Comparison of ENCODE assay signal across 9 mouse cellular contexts in genomic region chr7:28370051-28370450, GRCm38 (mm10). TPM values are rescaled to one million over a fixed set of nuclear protein-coding genes. Genes with fewer than 3 reads are reported as not detected.
DNase-seq lines count a peak whose midpoint lies in the region; ATAC-seq and TF ChIP-seq lines count a peak whose summit lies in the region.
"Had no signal": no experiment of that assay in that cellular context is flagged by ENCODE, and none has a peak within 500 bp of the region (broad histone marks: within the 10 kb centered on the region; RNA-seq: fewer than 3 reads in every experiment).

No protein-coding gene starts in this region.

- intact Hi-C loops in gastrocnemius, adult 2 months (cut with DNase I): loop anchor here (2.0 kb wide), 1 partner anchor 17 kb away; no protein-coding TSS in a partner anchor

- peaks cover 18% of the 10 kb centered on the region for H3K4me1 ChIP-seq in lung, embryonic 16.5 days (replicated peaks; ENCODE audit: control insufficient read depth, insufficient read depth, low read length)
- H3K4me1 ChIP-seq in intestine, embryonic 16.5 days (ENCODE audit: control insufficient read depth, insufficient read depth, low read length): peaks cover 28% of the 10 kb centered on the region
- peaks cover 9% of the 10 kb centered on the region; the same call in 1 of the 2 replicates for H3K4me1 ChIP-seq in neural tube, embryonic 14.5 days (ENCODE audit: control insufficient read depth, insufficient read depth, low read length)

- no peak for DNase-seq in gastrocnemius, adult 2 months
- DNase-seq in gastrocnemius, postnatal 4 days (ENCODE audit: low spot score in 2 of 2): no peak
- DNase-seq in lung, postnatal 25 days (ENCODE audit: low spot score): no peak
- DNase-seq in gastrocnemius, postnatal 10 days: no peak
- DNase-seq in cerebellum, postnatal 25 days: no peak
- DNase-seq: kidney, postnatal 4 days had no signal

- peak overlapping the region; percentile 76 for H3K4me3 ChIP-seq in gastrocnemius, adult 2 months
- peak overlapping the region; percentile 81 for H3K4me3 ChIP-seq in lung, embryonic 16.5 days (ENCODE audit: low read length)
- H3K4me3 ChIP-seq in intestine, embryonic 16.5 days (ENCODE audit: low read length): peak overlapping the region; percentile 83
- no peak overlapping the region; the same call in 1 of the 2 replicates for H3K4me3 ChIP-seq in neural tube, embryonic 14.5 days (ENCODE audit: low read depth, low read length)

- peak overlapping the region; percentile 91 for H3K4me2 ChIP-seq in lung, embryonic 16.5 days (ENCODE audit: low read depth, low read length)
- peak overlapping the region; percentile 88 for H3K4me2 ChIP-seq in intestine, embryonic 16.5 days (ENCODE audit: low read depth, low read length)
- peak overlapping the region; percentile 97 for H3K4me2 ChIP-seq in neural tube, embryonic 14.5 days (ENCODE audit: low read depth, low read length)

- H3K27me3 ChIP-seq in lung, embryonic 16.5 days (ENCODE audit: control insufficient read depth, insufficient read depth, low read depth, low read length): no peaks in the 10 kb centered on the region
- H3K27me3 ChIP-seq in intestine, embryonic 16.5 days (replicated peaks; ENCODE audit: control insufficient read depth, insufficient read depth, low read length): no peaks in the 10 kb centered on the region
- no peaks in the 10 kb centered on the region for H3K27me3 ChIP-seq in neural tube, embryonic 14.5 days (ENCODE audit: control insufficient read depth, insufficient read depth, low read length)

- H3K36me3 ChIP-seq in lung, embryonic 16.5 days (ENCODE audit: control insufficient read depth, insufficient read depth, low read length): peaks cover 32% of the 10 kb centered on the region
- peaks cover 9% of the 10 kb centered on the region for H3K36me3 ChIP-seq in intestine, embryonic 16.5 days (ENCODE audit: control insufficient read depth, insufficient read depth, low read length)
- peaks cover 7% of the 10 kb centered on the region for H3K36me3 ChIP-seq in neural tube, embryonic 14.5 days (ENCODE audit: control insufficient read depth, insufficient read depth, low read length)

- H3K9ac ChIP-seq in lung, embryonic 16.5 days (ENCODE audit: low read length): peak overlapping the region; percentile 91; the same call in 1 of the 2 replicates
- peak overlapping the region; percentile 95 for H3K9ac ChIP-seq in intestine, embryonic 16.5 days (ENCODE audit: low read depth, low read length)
- no peak overlapping the region; the same call in 1 of the 2 replicates for H3K9ac ChIP-seq in neural tube, embryonic 14.5 days (replicated peaks; ENCODE audit: low read depth, low read length)

- no peak for ATAC-seq in lung, embryonic 16.5 days (ENCODE audit: low read depth)
- ATAC-seq in intestine, embryonic 16.5 days: no peak
- ATAC-seq in neural tube, embryonic 14.5 days (ENCODE audit: low read depth): no peak

- WGBS in lung, embryonic 16.5 days: 88% methylated on average over 14 of the region's 14 CpGs
- 88% methylated on average over 14 of the region's 14 CpGs for WGBS in intestine, embryonic 16.5 days
- WGBS in neural tube, embryonic 14.5 days: 90% methylated on average over 14 of the region's 14 CpGs

- H3K27ac ChIP-seq in gastrocnemius, adult 2 months: peak overlapping the region; percentile 94; the same call in 1 of the 2 replicates
- no peak overlapping the region for H3K27ac ChIP-seq in lung, embryonic 16.5 days (ENCODE audit: low read length)
- H3K27ac ChIP-seq in intestine, embryonic 16.5 days (ENCODE audit: low read length): no peak overlapping the region
- H3K27ac ChIP-seq in neural tube, embryonic 14.5 days (ENCODE audit: low read depth, low read length): no peak overlapping the region

- no peaks in the 10 kb centered on the region for H3K9me3 ChIP-seq in lung, embryonic 16.5 days (ENCODE audit: control insufficient read depth, low read length)
- no peaks in the 10 kb centered on the region for H3K9me3 ChIP-seq in intestine, embryonic 16.5 days (ENCODE audit: control insufficient read depth, low read length)
- H3K9me3 ChIP-seq in neural tube, embryonic 14.5 days (ENCODE audit: control insufficient read depth, low read length): no peaks in the 10 kb centered on the region

- TF ChIP-seq CTCF in gastrocnemius, adult 2 months (IDR thresholded peaks at IDR 0.05): no peak

RNA-seq across cellular contexts. Expression of gene Plekhg2, which starts 2.3 kb away (rescaled TPM):
- total RNA-seq in gastrocnemius, adult 2 months (2021): 1 to 10 TPM; 4.0 to 7.5 TPM
- 10 to 100 TPM; 41.9 to 42.8 TPM for total RNA-seq in gastrocnemius, postnatal 4 days (2021)
- 69.0 and 70.0 TPM in 2 replicates for polyA plus RNA-seq in lung, embryonic 16.5 days (2015; fragmentation: Nextera tagmentation; extraction: Ambion mirVana)
- polyA plus RNA-seq in intestine, embryonic 16.5 days (2015; fragmentation: Nextera tagmentation; extraction: Ambion mirVana): 37.9 and 38.2 TPM in 2 replicates
- polyA plus RNA-seq in neural tube, embryonic 14.5 days (2014; fragmentation: Nextera tagmentation; extraction: Ambion mirVana): 15.9 and 23.5 TPM in 2 replicates
- 10 to 100 TPM; 18.7 to 30.0 TPM for total RNA-seq in gastrocnemius, postnatal 10 days (2021)

RNA-seq across cellular contexts. Expression of gene Zfp36, which starts 10.0 kb away (rescaled TPM):
- total RNA-seq in gastrocnemius, adult 2 months (2021): 10 to 100 TPM; 10.0 to 36.7 TPM
- total RNA-seq in gastrocnemius, postnatal 4 days (2021): 1 to 10 TPM; 8.5 to 9.9 TPM
- 23.9 and 26.8 TPM in 2 replicates for polyA plus RNA-seq in lung, embryonic 16.5 days (2015; fragmentation: Nextera tagmentation; extraction: Ambion mirVana)
- polyA plus RNA-seq in intestine, embryonic 16.5 days (2015; fragmentation: Nextera tagmentation; extraction: Ambion mirVana): 37.3 and 43.6 TPM in 2 replicates
- polyA plus RNA-seq in neural tube, embryonic 14.5 days (2014; fragmentation: Nextera tagmentation; extraction: Ambion mirVana): 2.6 and 3.7 TPM in 2 replicates
- total RNA-seq in gastrocnemius, postnatal 10 days (2021): 10 to 100 TPM in 1 of 2 experiments, 1 to 10 TPM in 1; 8.1 to 10.5 TPM

RNA-seq across cellular contexts. Expression of gene Rps16, which starts 19.6 kb away (rescaled TPM):
- total RNA-seq in gastrocnemius, adult 2 months (2021): 100 to 1,000 TPM; 373 to 449 TPM
- 1,000 to 10,000 TPM; 1,034 to 1,195 TPM for total RNA-seq in gastrocnemius, postnatal 4 days (2021)
- 981 and 1,007 TPM in 2 replicates for polyA plus RNA-seq in lung, embryonic 16.5 days (2015; fragmentation: Nextera tagmentation; extraction: Ambion mirVana)
- polyA plus RNA-seq in intestine, embryonic 16.5 days (2015; fragmentation: Nextera tagmentation; extraction: Ambion mirVana): 977 and 1,010 TPM in 2 replicates
- polyA plus RNA-seq in neural tube, embryonic 14.5 days (2014; fragmentation: Nextera tagmentation; extraction: Ambion mirVana): 498 and 551 TPM in 2 replicates
- total RNA-seq in gastrocnemius, postnatal 10 days (2021): 100 to 1,000 TPM; 757 to 807 TPM

RNA-seq across cellular contexts. Expression of gene Med29, which starts 22.5 kb away (rescaled TPM):
- total RNA-seq in gastrocnemius, adult 2 months (2021): 10 to 100 TPM; 22.1 to 28.3 TPM
- total RNA-seq in gastrocnemius, postnatal 4 days (2021): 10 to 100 TPM; 23.7 to 25.1 TPM
- polyA plus RNA-seq in lung, embryonic 16.5 days (2015; fragmentation: Nextera tagmentation; extraction: Ambion mirVana): 46.8 and 50.2 TPM in 2 replicates
- 52.6 and 53.9 TPM in 2 replicates for polyA plus RNA-seq in intestine, embryonic 16.5 days (2015; fragmentation: Nextera tagmentation; extraction: Ambion mirVana)
- 38.3 and 42.2 TPM in 2 replicates for polyA plus RNA-seq in neural tube, embryonic 14.5 days (2014; fragmentation: Nextera tagmentation; extraction: Ambion mirVana)
- 10 to 100 TPM; 22.6 to 23.0 TPM for total RNA-seq in gastrocnemius, postnatal 10 days (2021)

RNA-seq across cellular contexts. Expression of gene Paf1, which starts 22.7 kb away (rescaled TPM):
- total RNA-seq in gastrocnemius, adult 2 months (2021): 10 to 100 TPM; 31.0 to 35.0 TPM
- total RNA-seq in gastrocnemius, postnatal 4 days (2021): 10 to 100 TPM; 41.2 to 55.6 TPM
- 87.6 and 89.7 TPM in 2 replicates for polyA plus RNA-seq in lung, embryonic 16.5 days (2015; fragmentation: Nextera tagmentation; extraction: Ambion mirVana)
- polyA plus RNA-seq in intestine, embryonic 16.5 days (2015; fragmentation: Nextera tagmentation; extraction: Ambion mirVana): 69.2 and 78.7 TPM in 2 replicates
- 81.9 and 87.2 TPM in 2 replicates for polyA plus RNA-seq in neural tube, embryonic 14.5 days (2014; fragmentation: Nextera tagmentation; extraction: Ambion mirVana)
- 10 to 100 TPM; 36.5 to 46.2 TPM for total RNA-seq in gastrocnemius, postnatal 10 days (2021)
